Mouse (Mus musculus) myocyte (in vitro differentiated cells): ENCODE measurements around the gene Opn4. TPM values are rescaled to one million over a fixed set of nuclear protein-coding genes. Genes with fewer than 3 reads are reported as not detected.

Experiments used
- H3K27me3 ChIP-seq: one replicate; pipeline ENCODE4 v1.6.1; 2011; ENCODE audit not compliant: control insufficient read depth, insufficient read depth, insufficient read length
- H3K36me3 ChIP-seq: one replicate; pipeline ENCODE4 v1.6.1; 2011; ENCODE audit not compliant: control insufficient read depth, insufficient read depth
- H3K4me2 ChIP-seq: one replicate; pipeline ENCODE4 v1.6.1; 2011; ENCODE audit warnings: low read depth, control low read depth
- H3K4me3 ChIP-seq: one replicate; pipeline ENCODE4 v1.5.1; 2011; ENCODE audit warnings: mild to moderate bottlenecking, control low read depth, moderate library complexity
- H3K79me2 ChIP-seq: one replicate; pipeline ENCODE4 v1.6.1; 2011; ENCODE audit not compliant: control insufficient read depth, insufficient read depth
- H3ac ChIP-seq: one replicate; pipeline ENCODE4 v1.6.1; 2011; ENCODE audit not compliant: control insufficient read depth, insufficient read length
- CEBPB ChIP-seq: IDR thresholded peaks from 2 replicates; pipeline ENCODE4 v1.6.1; 2011; ENCODE audit warnings: mild to moderate bottlenecking, moderate library complexity; ENCODE audit not compliant: poor library complexity, insufficient read depth, severe bottlenecking
- E2F4 ChIP-seq: IDR thresholded peaks from one replicate; pipeline ENCODE4 v1.6.1; 2011; ENCODE audit warnings: mild to moderate bottlenecking, control low read depth, moderate library complexity; ENCODE audit not compliant: insufficient read depth
- MAX ChIP-seq: IDR thresholded peaks from one replicate; pipeline ENCODE4 v1.6.1; 2011; ENCODE audit warnings: low read depth, mild to moderate bottlenecking, control low read depth
- MYOD1 ChIP-seq, 3 experiments: IDR thresholded peaks; one replicate each; pipeline ENCODE4 v1.6.1; 2011; ENCODE audit warnings: control low read depth in 2 of 3, low read depth in 2 of 3, mild to moderate bottlenecking in 2 of 3, moderate library complexity in 1 of 3; ENCODE audit not compliant: insufficient read length in 2 of 3, control insufficient read depth in 1 of 3
- MYOG ChIP-seq, 3 experiments: IDR thresholded peaks; one replicate each; pipeline ENCODE4 v1.6.1; 2011; ENCODE audit warnings: control low read depth in 2 of 3, low read depth in 2 of 3, mild to moderate bottlenecking in 2 of 3; ENCODE audit not compliant: insufficient read length in 2 of 3, control insufficient read depth in 1 of 3, insufficient read depth in 1 of 3
- POLR2A ChIP-seq: IDR thresholded peaks from one replicate; pipeline ENCODE4 v1.6.1; 2011; ENCODE audit warnings: low read depth, mild to moderate bottlenecking, control low read depth, moderate library complexity; ENCODE audit not compliant: insufficient read length
- POLR2AphosphoS2 ChIP-seq: IDR thresholded peaks from one replicate; pipeline ENCODE4 v1.6.1; 2011; ENCODE audit warnings: low read depth, control low read depth; ENCODE audit not compliant: insufficient read length
- REST ChIP-seq: IDR thresholded peaks from one replicate; pipeline ENCODE4 v1.6.1; 2011; ENCODE audit warnings: mild to moderate bottlenecking, control low read depth, moderate library complexity; ENCODE audit not compliant: insufficient read depth, insufficient read length
- SRF ChIP-seq: IDR thresholded peaks from one replicate; pipeline ENCODE4 v1.6.1; 2011; ENCODE audit warnings: low read depth; ENCODE audit not compliant: control insufficient read depth, insufficient read length
- TCF12 ChIP-seq: IDR thresholded peaks from one replicate; pipeline ENCODE4 v1.6.1; 2011; ENCODE audit warnings: mild to moderate bottlenecking, control low read depth; ENCODE audit not compliant: poor library complexity, insufficient read depth, severe bottlenecking
- TCF3 ChIP-seq: IDR thresholded peaks from one replicate; pipeline ENCODE4 v1.6.1; 2011; ENCODE audit warnings: low read depth, control low read depth; ENCODE audit not compliant: insufficient read length
- USF1 ChIP-seq: IDR thresholded peaks from one replicate; pipeline ENCODE4 v1.6.1; 2011; ENCODE audit warnings: low read depth, mild to moderate bottlenecking, control low read depth, moderate library complexity
- polyA plus RNA-seq: library from polyadenylated mRNA; unstranded; fragments of >200 nt; fragmentation: generic; extraction: Trizol; gene quantifications from one replicate; pipeline ENCODE4 v1.2.1, GENCODE M21; 2012; ENCODE audit warnings: missing spikeins

Opn4 gene
- polyA plus RNA-seq, 1 experiment, result 0.23 TPM

DNA sequence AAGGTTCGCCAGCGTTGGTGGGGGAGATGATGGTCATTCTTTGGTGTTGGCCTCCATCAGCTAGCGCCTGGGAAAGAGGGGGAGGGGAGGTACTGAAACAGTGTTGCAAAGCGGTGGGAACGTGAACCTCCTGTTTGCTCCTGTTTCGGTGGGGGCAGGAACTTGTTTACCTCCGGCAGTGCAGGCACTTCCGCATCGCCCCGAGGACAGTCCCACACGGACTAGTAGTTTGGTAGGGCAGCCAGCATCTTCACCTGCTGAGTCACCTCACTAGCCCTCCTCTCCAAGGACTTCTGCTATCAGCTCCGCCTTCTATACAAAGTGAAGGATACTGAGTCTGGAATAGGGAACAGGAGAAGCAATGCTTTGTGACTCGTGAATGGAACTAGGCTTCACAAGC, 15.1 kb upstream of the Opn4 start:
- Histone ChIP-seq H3ac (no peak overlapping the region), H3K27me3 (peaks cover 6% of the 10 kb centered on the region), H3K4me3 (no peak overlapping the region), H3K36me3 (no peaks in the 10 kb centered on the region), H3K4me2 (peak overlapping the region; percentile 42), H3K79me2 (no peaks in the 10 kb centered on the region)
- TF ChIP-seq MAX (no peak), CEBPB (no peak), POLR2AphosphoS2 (no peak)

DNA sequence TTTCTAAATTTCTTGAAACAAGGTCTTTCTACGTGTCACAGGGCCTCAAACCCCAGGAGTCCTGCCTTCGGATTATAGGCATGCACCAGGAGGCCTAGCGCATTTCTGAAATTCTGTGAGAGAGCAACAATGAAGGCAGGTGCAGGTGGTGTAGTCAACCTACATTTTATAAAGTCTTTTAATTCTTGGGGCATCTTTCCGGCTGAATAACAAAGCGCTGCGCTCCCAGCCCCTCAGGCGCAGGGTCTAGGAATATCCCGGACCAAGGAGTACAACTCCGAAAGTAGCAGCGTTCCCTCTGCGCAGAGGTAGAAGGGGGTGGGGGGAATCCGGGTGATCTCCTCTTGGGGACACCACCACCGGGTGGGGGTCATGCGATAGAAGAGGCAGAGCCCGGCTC, 14.6 kb upstream of the Opn4 start:
- H3K4me3 ChIP-seq, result no peak overlapping the region

DNA sequence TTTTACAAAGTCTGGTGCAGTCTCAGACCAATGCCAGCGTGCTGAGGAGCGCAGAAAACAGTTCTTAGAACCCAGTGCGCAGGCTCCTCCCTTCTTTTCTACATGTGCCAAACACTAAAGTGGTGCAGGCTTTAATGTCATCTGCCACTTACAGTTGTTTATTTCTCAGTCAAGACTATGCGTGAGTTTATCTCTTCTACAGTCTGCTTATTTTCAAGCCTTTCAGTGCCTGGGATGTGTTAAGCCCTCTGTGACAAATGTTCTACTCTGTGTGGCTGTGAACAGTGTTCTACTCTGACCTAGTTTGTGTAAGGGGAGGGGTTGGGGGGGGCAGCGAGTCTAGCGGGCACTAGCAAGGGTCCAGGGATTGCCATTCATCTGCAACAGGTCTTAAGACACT, 13.6 kb upstream of the Opn4 start:
- H3ac ChIP-seq, result no peak overlapping the region
- H3K4me2 ChIP-seq, result no peak overlapping the region
- H3K79me2 ChIP-seq, result no peaks in the 10 kb centered on the region
- no peaks in the 10 kb centered on the region for H3K36me3 ChIP-seq
- H3K27me3 ChIP-seq, result peaks cover 6% of the 10 kb centered on the region
- TF ChIP-seq USF1, result no peak
- TF ChIP-seq TCF12, result no peak
- TF ChIP-seq POLR2AphosphoS2, result no peak
- no peak for TF ChIP-seq POLR2A
- no peak for TF ChIP-seq E2F4
- no peak for TF ChIP-seq TCF3
- TF ChIP-seq MAX, result no peak
- no peak for TF ChIP-seq REST
- no peak for TF ChIP-seq MYOD1 (IDR thresholded peaks at IDR 0.05; ENCODE audit: control insufficient read depth in 1 of 3, insufficient read length in 2 of 3, low read depth in 2 of 3)
- TF ChIP-seq SRF, result no peak
- TF ChIP-seq CEBPB, result no peak
- no peak for TF ChIP-seq MYOG (IDR thresholded peaks at IDR 0.05; ENCODE audit: control insufficient read depth in 1 of 3, insufficient read depth in 1 of 3, insufficient read length in 2 of 3, low read depth in 2 of 3)
- H3K4me3 ChIP-seq, result no peak overlapping the region

More for the DNA sequence above, 14.6 kb upstream of the Opn4 start:
- TF ChIP-seq E2F4 (no peak), CEBPB (no peak), MYOG (IDR thresholded peaks at IDR 0.05; ENCODE audit: control insufficient read depth in 1 of 3, insufficient read depth in 1 of 3, insufficient read length in 2 of 3, low read depth in 2 of 3) (no peak), MYOD1 (IDR thresholded peaks at IDR 0.05; ENCODE audit: control insufficient read depth in 1 of 3, insufficient read length in 2 of 3, low read depth in 2 of 3) (no peak), MAX (no peak), USF1 (no peak), TCF3 (no peak), TCF12 (no peak), POLR2A (no peak), REST (no peak), SRF (no peak), POLR2AphosphoS2 (no peak)
- Histone ChIP-seq H3K79me2 (no peaks in the 10 kb centered on the region), H3K27me3 (peaks cover 6% of the 10 kb centered on the region), H3ac (no peak overlapping the region), H3K4me2 (no peak overlapping the region), H3K36me3 (no peaks in the 10 kb centered on the region)

DNA sequence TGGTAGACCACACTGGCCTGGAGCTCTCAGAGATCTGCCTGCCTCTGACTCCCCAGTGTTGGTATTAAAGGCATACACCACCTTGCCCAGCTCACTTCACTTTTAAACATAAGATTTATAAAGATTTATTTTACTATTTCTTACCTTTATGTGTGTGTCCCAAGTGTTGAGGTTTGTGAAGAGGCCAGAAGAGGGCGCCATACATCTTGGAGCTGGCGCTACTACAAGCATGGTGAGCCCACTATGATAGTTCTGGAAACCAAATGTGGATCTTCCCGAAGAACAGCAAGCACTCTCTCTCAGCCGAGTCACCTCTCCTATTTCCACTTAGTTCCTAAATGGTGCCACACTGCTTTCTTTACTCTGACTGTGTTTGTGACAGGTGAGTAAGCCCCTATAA, 12.3 kb upstream of the Opn4 start:
- no peak overlapping the region for H3K4me2 ChIP-seq
- peaks cover 6% of the 10 kb centered on the region for H3K27me3 ChIP-seq
- H3K79me2 ChIP-seq, result no peaks in the 10 kb centered on the region
- no peak overlapping the region for H3K4me3 ChIP-seq
- H3K36me3 ChIP-seq, result no peaks in the 10 kb centered on the region
- no peak overlapping the region for H3ac ChIP-seq
- TF ChIP-seq CEBPB (no peak), MYOD1 (IDR thresholded peaks at IDR 0.05; ENCODE audit: control insufficient read depth in 1 of 3, insufficient read length in 2 of 3, low read depth in 2 of 3) (no peak), POLR2AphosphoS2 (no peak), TCF3 (no peak), MAX (no peak), TCF12 (no peak)

DNA sequence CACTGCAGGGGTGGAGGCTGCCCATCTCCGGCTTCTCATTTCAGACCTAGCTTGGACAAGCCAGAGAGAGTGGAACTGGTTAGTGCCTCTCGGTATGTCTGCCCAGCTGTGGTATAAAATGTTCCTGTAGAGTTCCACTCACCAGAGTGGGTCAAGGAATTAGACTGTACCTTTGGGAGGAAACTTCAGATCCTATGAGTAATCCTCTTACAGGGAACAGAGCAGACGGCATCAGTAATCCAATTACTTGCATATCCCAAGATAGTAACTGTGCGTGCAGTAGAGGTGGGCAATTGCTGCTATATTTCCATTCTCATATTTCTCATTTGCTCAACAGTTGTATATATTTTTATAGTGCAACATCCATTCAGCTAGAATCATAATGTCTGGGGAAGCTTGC, 11.6 kb upstream of the Opn4 start:
- TF ChIP-seq MYOD1 (IDR thresholded peaks at IDR 0.05; ENCODE audit: control insufficient read depth in 1 of 3, insufficient read length in 2 of 3, low read depth in 2 of 3) (no peak), E2F4 (no peak), SRF (no peak), POLR2AphosphoS2 (no peak), POLR2A (no peak)
- no peaks in the 10 kb centered on the region for H3K79me2 ChIP-seq
- no peaks in the 10 kb centered on the region for H3K36me3 ChIP-seq
- H3K27me3 ChIP-seq, result peaks cover 6% of the 10 kb centered on the region
- H3K4me2 ChIP-seq, result no peak overlapping the region
- no peak overlapping the region for H3ac ChIP-seq
- H3K4me3 ChIP-seq, result no peak overlapping the region

DNA sequence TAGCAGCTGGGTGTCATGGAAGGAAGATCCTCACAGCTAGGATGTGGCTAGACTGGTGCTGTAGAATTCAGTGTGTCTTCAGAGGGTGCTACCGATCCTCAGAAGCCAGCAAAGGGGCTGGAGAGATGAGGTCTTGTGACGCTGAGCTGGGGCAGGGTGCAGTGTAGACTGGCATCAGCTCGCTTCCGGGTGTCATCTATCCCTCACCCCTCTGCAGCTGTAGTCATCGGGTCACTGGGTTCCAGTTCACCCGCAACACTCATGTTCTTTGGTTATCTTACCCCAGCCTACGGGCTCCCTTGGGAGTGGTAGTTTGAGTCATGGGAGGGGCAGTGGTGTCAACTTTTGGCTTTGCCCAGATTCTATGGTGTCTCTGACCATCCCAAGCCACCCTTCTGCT, 2.0 kb upstream of the Opn4 start:
- no peak overlapping the region for H3K4me2 ChIP-seq
- H3K79me2 ChIP-seq, result no peaks in the 10 kb centered on the region
- TF ChIP-seq MYOD1 (IDR thresholded peaks at IDR 0.05; ENCODE audit: control insufficient read depth in 1 of 3, insufficient read length in 2 of 3, low read depth in 2 of 3) (peak in 1 of 3 experiments; percentile 59), MAX (no peak), MYOG (IDR thresholded peaks at IDR 0.05; ENCODE audit: control insufficient read depth in 1 of 3, insufficient read depth in 1 of 3, insufficient read length in 2 of 3, low read depth in 2 of 3) (peak in 1 of 3 experiments; percentile 53)
- H3K27me3 ChIP-seq, result no peaks in the 10 kb centered on the region
- no peaks in the 10 kb centered on the region for H3K36me3 ChIP-seq
- H3ac ChIP-seq, result no peak overlapping the region
- no peak overlapping the region for H3K4me3 ChIP-seq
